Mouse (Mus musculus) liver, embryonic 11.5 days (tissue): ENCODE results near the gene Tbxa2r. TPM values are rescaled to one million over a fixed set of nuclear protein-coding genes. Genes with fewer than 3 reads are reported as not detected.

Experiments
- ATAC-seq: fragments of 200-750 bp; cut with Nextera tagmentation; replicated peaks from 2 replicates; pipeline ENCODE4 v1.8.0; 2017; ENCODE audit warnings: moderate number of reproducible peaks, mild to moderate bottlenecking, moderate TSS enrichment, moderate library complexity; ENCODE audit not compliant: low FRiP score
- DNase-seq: peaks from one replicate; pipeline ENCODE4 v3.0.0-alpha.2; 2017; ENCODE audit warnings: low spot score
- H3K27ac ChIP-seq: fragments of 300-500 bp; sonication (generic); 2 replicates; pipeline ENCODE4 v1.5.1; 2014; ENCODE audit warnings: mild to moderate bottlenecking, low read depth, low read length, control low read depth
- H3K27me3 ChIP-seq: fragments of 300-500 bp; sonication (generic); replicated peaks from 2 replicates; pipeline ENCODE4 v1.6.1; 2014; ENCODE audit warnings: low read length, mixed read lengths; ENCODE audit not compliant: control insufficient read depth, insufficient read depth
- H3K36me3 ChIP-seq: fragments of 300-500 bp; sonication (generic); 2 replicates; pipeline ENCODE4 v1.6.1; 2014; ENCODE audit warnings: mild to moderate bottlenecking, low read length, moderate library complexity, mixed read lengths; ENCODE audit not compliant: control insufficient read depth, insufficient read depth
- H3K4me1 ChIP-seq: fragments of 300-500 bp; sonication (generic); replicated peaks from 2 replicates; pipeline ENCODE4 v1.6.1; 2014; ENCODE audit warnings: low read length, mixed read lengths; ENCODE audit not compliant: control insufficient read depth, insufficient read depth
- H3K4me2 ChIP-seq: fragments of 300-500 bp; sonication (generic); 2 replicates; pipeline ENCODE4 v1.6.1; 2014; ENCODE audit warnings: mild to moderate bottlenecking, control low read depth, moderate library complexity
- H3K4me3 ChIP-seq: fragments of 300-500 bp; sonication (generic); 2 replicates; pipeline ENCODE4 v1.5.1; 2014; ENCODE audit warnings: low read depth, low read length, control low read depth
- H3K9ac ChIP-seq: fragments of 300-500 bp; sonication (generic); 2 replicates; pipeline ENCODE4 v1.6.1; 2014; ENCODE audit warnings: low read depth, low read length, control low read depth
- H3K9me3 ChIP-seq: fragments of 300-500 bp; sonication (generic); 2 replicates; pipeline ENCODE4 v1.6.1; 2016; ENCODE audit warnings: low read length, inconsistent platforms, mixed read lengths; ENCODE audit not compliant: control insufficient read depth
- WGBS: fragments of 180-500 bp; shearing (Covaris S2); extraction: QIAGEN DNeasy Blood & Tissue Kit; methylation state at CpG from one replicate; pipeline ENCODE4 v1.1.7; 2014; 5-methylcytosine and 5-hydroxymethylcytosine counted together
- polyA plus RNA-seq: library from polyadenylated mRNA; unstranded; fragments of >200 nt; fragmentation: Nextera tagmentation; extraction: Ambion mirVana; gene quantifications from 2 replicates; pipeline ENCODE4 v1.2.1, GENCODE M21; 2014

The Tbxa2r gene
- polyA plus RNA-seq, 1 experiment from 2014 or later, result 7.9 TPM

DNA sequence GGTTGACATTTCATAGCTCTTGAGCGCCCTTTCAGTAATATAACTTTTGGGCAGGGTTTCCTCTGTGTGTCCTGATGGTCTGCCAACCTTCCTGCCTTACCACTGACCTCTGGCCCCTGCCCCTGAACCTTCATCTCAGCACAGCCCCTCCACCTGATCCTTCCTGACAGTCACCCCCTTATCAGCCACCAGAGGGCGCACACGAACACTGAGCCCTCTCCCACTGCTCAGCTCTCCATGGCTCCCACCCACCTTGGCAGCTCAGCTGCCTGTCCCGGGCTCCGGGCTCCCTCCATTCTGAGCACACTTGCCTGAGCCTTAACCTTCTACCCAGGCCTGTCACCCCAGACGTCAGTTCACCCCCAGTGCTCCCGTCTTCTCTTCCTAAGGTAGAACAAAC is 39.3 kb upstream of the Tbxa2r start:
- Histone ChIP-seq H3K9ac (no peak overlapping the region), H3K27ac (no peak overlapping the region), H3K36me3 (no peaks in the 10 kb centered on the region), H3K4me3 (no peak overlapping the region), H3K9me3 (no peaks in the 10 kb centered on the region), H3K27me3 (peaks cover 25% of the 10 kb centered on the region), H3K4me1 (peaks cover 38% of the 10 kb centered on the region), H3K4me2 (no peak overlapping the region)
- DNase-seq (no peak), ATAC-seq (no peak)
- WGBS, result 4% methylated on average over 7 of the region's 7 CpGs

DNA sequence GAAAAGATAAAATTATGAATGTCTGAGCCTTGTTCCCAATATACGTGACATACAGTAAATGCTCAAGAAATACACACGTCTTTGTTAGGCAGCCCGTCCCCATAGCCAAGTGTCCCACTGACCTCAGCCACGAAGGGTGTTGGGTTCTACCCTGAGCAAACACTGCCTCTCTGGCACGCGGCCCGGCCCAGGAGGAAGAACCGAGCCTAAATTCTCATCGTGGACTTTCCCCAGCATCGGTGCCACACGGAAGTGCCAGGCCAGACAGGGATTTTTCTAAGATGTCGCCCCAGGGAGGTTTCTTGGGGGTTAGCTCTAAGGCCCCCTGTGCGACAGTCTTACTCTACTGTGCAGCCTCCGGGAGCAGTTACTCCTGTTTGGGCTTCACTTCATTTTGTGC is 38.7 kb upstream of the Tbxa2r start:
- WGBS, result 60% methylated on average over 14 of the region's 14 CpGs

DNA sequence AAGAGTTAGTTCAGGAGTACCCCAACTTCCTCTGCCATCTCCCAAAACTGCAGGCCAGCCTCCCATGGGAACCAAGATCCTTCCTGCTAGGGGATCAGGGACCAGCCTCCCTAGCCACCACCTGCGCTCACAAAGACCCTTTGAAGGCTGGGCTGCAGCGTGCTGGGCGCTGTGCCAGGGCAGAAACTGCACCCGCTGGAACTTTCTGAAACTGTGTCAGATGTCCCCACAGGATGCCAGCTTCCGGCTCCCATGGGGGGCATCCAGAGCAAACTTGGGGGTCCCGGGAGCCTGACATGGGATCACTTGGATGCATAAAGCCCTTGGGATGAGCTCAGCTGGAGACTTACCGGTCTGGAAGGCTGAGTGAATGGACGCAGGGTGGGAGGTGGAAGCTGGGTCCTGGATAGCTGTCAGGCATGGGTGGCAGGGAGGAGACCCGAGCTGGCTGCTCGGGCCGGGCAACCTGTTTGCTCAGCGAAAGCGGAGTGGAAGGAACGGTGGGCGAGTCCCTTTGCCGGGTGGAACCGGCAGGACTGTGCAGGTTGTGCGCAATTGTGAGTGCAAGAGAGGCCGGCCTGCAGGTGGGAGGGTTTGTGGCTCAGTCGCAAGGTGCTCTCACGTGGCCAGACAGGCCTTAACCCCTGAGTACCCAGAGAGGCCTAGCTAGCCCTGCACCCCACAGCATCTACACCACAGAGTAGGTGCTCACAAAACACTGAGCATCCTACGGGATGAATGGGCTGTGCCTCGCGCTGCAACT is 37.7 kb upstream of the Tbxa2r start:
- Histone ChIP-seq H3K27me3 (peaks cover 13% of the 10 kb centered on the region), H3K36me3 (no peaks in the 10 kb centered on the region), H3K4me3 (no peak overlapping the region), H3K4me1 (peaks cover 50% of the 10 kb centered on the region), H3K9ac (no peak overlapping the region), H3K9me3 (no peaks in the 10 kb centered on the region), H3K4me2 (peak overlapping the region; percentile 24), H3K27ac (0 out of 2 replicates have a peak overlapping the region, but pooled peaks have one; percentile 15)
- DNase-seq, result no peak
- 30% methylated on average over 24 of the region's 24 CpGs for WGBS
- ATAC-seq, result no peak

More for the DNA sequence above, 38.7 kb upstream of the Tbxa2r start:
- Histone ChIP-seq H3K4me2 (no peak overlapping the region), H3K4me3 (no peak overlapping the region), H3K9me3 (no peaks in the 10 kb centered on the region), H3K9ac (no peak overlapping the region), H3K27me3 (peaks cover 19% of the 10 kb centered on the region), H3K4me1 (peaks cover 43% of the 10 kb centered on the region), H3K27ac (no peak overlapping the region), H3K36me3 (no peaks in the 10 kb centered on the region)
- no peak for DNase-seq
- ATAC-seq, result no peak

GRCm38 (mm10) chr10:81291511-81292104 is 36.9 kb upstream of the Tbxa2r start, which contains the start of gene Tjp3:
Tjp3 (minus strand) TSS chr10:81291581.
- Histone ChIP-seq H3K4me2 (peak within 1 kb of the TSS; percentile 24), H3K9me3 (no peaks in the 10 kb centered on the region), H3K9ac (no peak within 1 kb of the TSS), H3K27me3 (peaks cover 13% of the 10 kb centered on the region), H3K4me3 (no peak within 1 kb of the TSS), H3K36me3 (0 out of 2 replicates have a peak, but pooled peaks cover 2% of the 10 kb centered on the region), H3K4me1 (peaks cover 46% of the 10 kb centered on the region), H3K27ac (0 out of 2 replicates have a peak within 1 kb of the TSS, but pooled peaks have one; percentile 15)
- ATAC-seq (no peak), DNase-seq (no peak)
- 52% methylated on average over 9 of the region's 9 CpGs for WGBS

GRCm38 (mm10) chr10:81292554-81293333 is 35.8 kb upstream of the Tbxa2r start, which contains the start of gene Pip5k1c:
Pip5k1c (plus strand) TSS chr10:81292963.
- Histone ChIP-seq H3K4me2 (peak within 1 kb of the TSS; percentile 95), H3K4me3 (peak within 1 kb of the TSS; percentile 72), H3K9me3 (no peaks in the 10 kb centered on the region), H3K9ac (peak within 1 kb of the TSS; percentile 87), H3K4me1 (peaks cover 53% of the 10 kb centered on the region), H3K27ac (peak within 1 kb of the TSS; percentile 83), H3K36me3 (0 out of 2 replicates have a peak, but pooled peaks cover 2% of the 10 kb centered on the region), H3K27me3 (peaks cover 13% of the 10 kb centered on the region)
- WGBS, result under 1% methylated on average over 76 of the region's 80 CpGs
- ATAC-seq (peak; percentile 92), DNase-seq (peak; percentile 99)

DNA sequence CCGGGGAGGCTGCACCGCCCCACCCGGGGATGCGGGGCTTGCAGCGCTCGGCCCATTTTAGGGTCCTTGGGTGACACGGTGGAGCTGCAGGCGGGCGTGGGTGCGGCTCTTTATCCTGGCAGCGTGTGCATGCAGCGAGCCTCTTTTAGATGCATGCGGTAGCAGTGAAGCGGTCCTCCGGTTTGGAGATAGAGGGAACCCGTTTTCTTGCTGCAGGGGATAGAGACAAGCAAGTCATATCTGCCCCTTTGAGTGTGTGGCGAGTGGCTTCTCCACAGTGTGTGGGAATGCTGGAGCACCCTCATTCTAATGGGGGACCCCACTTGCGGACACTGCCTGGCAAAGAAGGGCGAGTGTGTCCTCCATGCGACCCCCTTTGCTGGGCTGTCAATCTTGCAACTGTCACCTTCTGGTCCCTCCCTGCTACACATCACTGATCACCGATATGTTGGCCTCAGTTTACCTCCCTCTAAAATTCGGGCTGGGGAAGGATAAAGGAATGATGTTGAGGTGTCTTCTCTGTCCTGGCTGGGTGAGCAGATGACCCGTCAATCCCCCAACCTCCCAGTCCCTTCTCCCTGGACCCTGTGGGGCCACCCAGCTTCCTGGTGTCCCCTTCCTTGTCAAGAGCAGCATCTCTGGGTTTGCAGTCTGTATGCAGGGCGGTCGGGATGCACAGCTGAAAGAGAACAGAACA is 35.0 kb upstream of the Tbxa2r start:
- Histone ChIP-seq H3K4me1 (peaks cover 59% of the 10 kb centered on the region), H3K4me2 (peak overlapping the region; percentile 95), H3K36me3 (peaks cover 5% of the 10 kb centered on the region; the same call in 1 of the 2 replicates), H3K9me3 (no peaks in the 10 kb centered on the region), H3K27me3 (peaks cover 13% of the 10 kb centered on the region), H3K4me3 (peak overlapping the region; percentile 72), H3K9ac (peak overlapping the region; percentile 87), H3K27ac (peak overlapping the region; percentile 83)
- DNase-seq (no peak), ATAC-seq (no peak)
- 3% methylated on average over 25 of the region's 25 CpGs for WGBS

DNA sequence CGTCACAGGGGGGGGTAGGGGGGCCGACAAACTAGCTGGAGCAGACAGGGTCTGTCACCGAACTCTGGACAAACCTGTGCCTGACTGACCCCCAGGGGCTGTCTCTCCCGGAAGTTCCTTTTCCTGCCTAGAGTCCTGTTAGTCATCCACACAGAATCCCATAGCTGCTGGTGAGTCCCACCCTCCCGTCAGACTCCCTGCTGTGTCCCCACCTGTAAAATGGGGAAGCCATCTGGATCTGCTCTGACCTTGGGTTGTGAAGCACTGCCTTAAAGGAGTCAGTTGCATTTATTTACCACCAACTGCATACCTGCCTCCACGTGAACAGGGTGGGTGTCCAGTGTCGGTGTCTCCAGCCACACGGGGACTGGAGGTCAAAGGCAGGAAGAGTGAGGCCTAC is 34.1 kb upstream of the Tbxa2r start:
- H3K4me3 ChIP-seq, result peak overlapping the region; percentile 72
- H3K27me3 ChIP-seq, result peaks cover 13% of the 10 kb centered on the region
- H3K27ac ChIP-seq, result no peak overlapping the region
- peak overlapping the region; percentile 87 for H3K9ac ChIP-seq
- ATAC-seq (no peak), DNase-seq (no peak)
- no peaks in the 10 kb centered on the region for H3K9me3 ChIP-seq
- H3K4me1 ChIP-seq, result peaks cover 64% of the 10 kb centered on the region
- peaks cover 5% of the 10 kb centered on the region; the same call in 1 of the 2 replicates for H3K36me3 ChIP-seq
- peak overlapping the region; percentile 95 for H3K4me2 ChIP-seq
- 42% methylated on average over 8 of the region's 8 CpGs for WGBS

GRCm38 (mm10) chr10:81295185-81295584 is 33.3 kb upstream of the Tbxa2r start:
- Histone ChIP-seq H3K9ac (peak overlapping the region; percentile 22; the same call in 1 of the 2 replicates), H3K9me3 (no peaks in the 10 kb centered on the region), H3K27me3 (peaks cover 11% of the 10 kb centered on the region), H3K4me2 (peak overlapping the region; percentile 95; the same call in 1 of the 2 replicates), H3K4me1 (peaks cover 71% of the 10 kb centered on the region), H3K4me3 (no peak overlapping the region), H3K36me3 (peaks cover 5% of the 10 kb centered on the region; the same call in 1 of the 2 replicates), H3K27ac (no peak overlapping the region)
- ATAC-seq (no peak), DNase-seq (no peak)
- WGBS, result 89% methylated on average over 6 of the region's 6 CpGs
